Mouse (Mus musculus): Measurements from ENCODE around the gene Lrrc3. TPM values are rescaled to one million over a fixed set of nuclear protein-coding genes. Genes with fewer than 3 reads are reported as not detected.
A peak's percentile ranks its signal among the peaks of the same experiment; 100 is the strongest.

Gene Lrrc3
- polyA plus RNA-seq, 1 experiment = 5.6 TPM

- TF ChIP-seq CTCF (IDR thresholded peaks at IDR 0.05; ENCODE audit: low read depth, low read length) = no peak
- TF ChIP-seq POLR2A (IDR thresholded peaks at IDR 0.05; ENCODE audit: insufficient read depth, low read length) = no peak
- TF ChIP-seq EP300 (IDR thresholded peaks at IDR 0.05; ENCODE audit: insufficient read depth, low read depth, low read length) = no peak
- H3K27ac ChIP-seq (ENCODE audit: insufficient read depth, low read length) = no peak overlapping the region
These were observed 38.1 kb downstream of the Lrrc3 start for GRCm38 (mm10) chr10:77864067-77864761.

GRCm38 (mm10) chr10:77861675-77862074 is 40.7 kb downstream of the Lrrc3 start, which contains the start of gene Gm3285:
Gene Gm3285, plus strand, starts transcription at chr10:77861975.
- Histone ChIP-seq H3K4me3 (ENCODE audit: low read depth, low read length) (no peak within 1 kb of the TSS), H3K9ac (ENCODE audit: low read depth, poor library complexity, severe bottlenecking) (no peak within 1 kb of the TSS), H3K27me3 (ENCODE audit: control insufficient read depth, insufficient read depth, low read length, poor library complexity, severe bottlenecking) (no peaks in the 10 kb centered on the region), H3K36me3 (ENCODE audit: control insufficient read depth, insufficient read depth, low read length, poor library complexity, severe bottlenecking) (no peaks in the 10 kb centered on the region), H3K4me1 (ENCODE audit: control insufficient read depth, insufficient read depth, low read length) (no peaks in the 10 kb centered on the region), H3K9me3 (replicated peaks; ENCODE audit: control insufficient read depth, insufficient read depth, low read length, poor library complexity, severe bottlenecking) (no peaks in the 10 kb centered on the region), H3K27ac (ENCODE audit: insufficient read depth, low read length) (no peak within 1 kb of the TSS)
- TF ChIP-seq EP300 (IDR thresholded peaks at IDR 0.05; ENCODE audit: insufficient read depth, low read depth, low read length) (no peak), POLR2A (IDR thresholded peaks at IDR 0.05; ENCODE audit: insufficient read depth, low read length) (no peak), CTCF (IDR thresholded peaks at IDR 0.05; ENCODE audit: low read depth, low read length) (no peak)

More at GRCm38 (mm10) chr10:77864067-77864761, 38.1 kb downstream of the Lrrc3 start:
- no peaks in the 10 kb centered on the region for H3K9me3 ChIP-seq (replicated peaks; ENCODE audit: control insufficient read depth, insufficient read depth, low read length, poor library complexity, severe bottlenecking)
- H3K36me3 ChIP-seq (ENCODE audit: control insufficient read depth, insufficient read depth, low read length, poor library complexity, severe bottlenecking) = no peaks in the 10 kb centered on the region
- no peaks in the 10 kb centered on the region for H3K4me1 ChIP-seq (ENCODE audit: control insufficient read depth, insufficient read depth, low read length)
- H3K4me3 ChIP-seq (ENCODE audit: low read depth, low read length) = peak overlapping the region; percentile 69
- no peaks in the 10 kb centered on the region for H3K27me3 ChIP-seq (ENCODE audit: control insufficient read depth, insufficient read depth, low read length, poor library complexity, severe bottlenecking)
- peak overlapping the region; percentile 21; the same call in 1 of the 2 replicates for H3K9ac ChIP-seq (ENCODE audit: low read depth, poor library complexity, severe bottlenecking)

- no peak for TF ChIP-seq EP300 (IDR thresholded peaks at IDR 0.05; ENCODE audit: insufficient read depth, low read depth, low read length)
- no peaks in the 10 kb centered on the region for H3K4me1 ChIP-seq (ENCODE audit: control insufficient read depth, insufficient read depth, low read length)
- no peaks in the 10 kb centered on the region for H3K9me3 ChIP-seq (replicated peaks; ENCODE audit: control insufficient read depth, insufficient read depth, low read length, poor library complexity, severe bottlenecking)
- no peak within 1 kb of the TSS for H3K4me3 ChIP-seq (ENCODE audit: low read depth, low read length)
- H3K36me3 ChIP-seq (ENCODE audit: control insufficient read depth, insufficient read depth, low read length, poor library complexity, severe bottlenecking) = no peaks in the 10 kb centered on the region
- no peak within 1 kb of the TSS for H3K9ac ChIP-seq (ENCODE audit: low read depth, poor library complexity, severe bottlenecking)
- H3K27me3 ChIP-seq (ENCODE audit: control insufficient read depth, insufficient read depth, low read length, poor library complexity, severe bottlenecking) = no peaks in the 10 kb centered on the region
- H3K27ac ChIP-seq (ENCODE audit: insufficient read depth, low read length) = no peak within 1 kb of the TSS
These were observed 49.8 kb downstream of the Lrrc3 start, which contains the start of gene Gm10318 for GRCm38 (mm10) chr10:77852559-77852958. Gene Gm10318, plus strand, starts transcription at chr10:77852859.

Other genes starting within 250 kb of the Lrrc3 start
- 0.91 and 1.2 TPM in 2 replicates for gene Tspear, start 216.0 kb downstream of the Lrrc3 start, polyA plus RNA-seq (2011; ENCODE audit: insufficient read depth, insufficient read length, low read depth, missing spikeins)
- gene Gm19402, start 211.8 kb downstream of the Lrrc3 start, polyA plus RNA-seq (2011; ENCODE audit: insufficient read depth, insufficient read length, low read depth, missing spikeins) = not detected in 2 replicates
- gene Gm9508, start 205.3 kb downstream of the Lrrc3 start, polyA plus RNA-seq (2011; ENCODE audit: insufficient read depth, insufficient read length, low read depth, missing spikeins) = not detected in 2 replicates
- not detected in 2 replicates for gene Gm10272, start 195.9 kb downstream of the Lrrc3 start, polyA plus RNA-seq (2011; ENCODE audit: insufficient read depth, insufficient read length, low read depth, missing spikeins)
- gene Gm10024, start 191.1 kb downstream of the Lrrc3 start, polyA plus RNA-seq (2011; ENCODE audit: insufficient read depth, insufficient read length, low read depth, missing spikeins) = not detected in 2 replicates
- not detected in 2 replicates for gene Gm10142, start 186.7 kb downstream of the Lrrc3 start, polyA plus RNA-seq (2011; ENCODE audit: insufficient read depth, insufficient read length, low read depth, missing spikeins)
- gene Krtap12-1, start 181.9 kb downstream of the Lrrc3 start, polyA plus RNA-seq (2011; ENCODE audit: insufficient read depth, insufficient read length, low read depth, missing spikeins) = not detected in 2 replicates
- gene Gm10100, start 176.1 kb downstream of the Lrrc3 start, polyA plus RNA-seq (2011; ENCODE audit: insufficient read depth, insufficient read length, low read depth, missing spikeins) = not detected in 2 replicates
- not detected in 2 replicates for gene Gm18596, start 159.9 kb downstream of the Lrrc3 start, polyA plus RNA-seq (2011; ENCODE audit: insufficient read depth, insufficient read length, low read depth, missing spikeins)
- gene Gm9736, start 151.2 kb downstream of the Lrrc3 start, polyA plus RNA-seq (2011; ENCODE audit: insufficient read depth, insufficient read length, low read depth, missing spikeins) = not detected in 2 replicates
- gene Gm3233, start 142.9 kb downstream of the Lrrc3 start, polyA plus RNA-seq (2011; ENCODE audit: insufficient read depth, insufficient read length, low read depth, missing spikeins) = not detected in 2 replicates
- gene Gm3238, start 131.2 kb downstream of the Lrrc3 start, polyA plus RNA-seq (2011; ENCODE audit: insufficient read depth, insufficient read length, low read depth, missing spikeins) = not detected in 2 replicates
- gene Gm7138, start 125.6 kb downstream of the Lrrc3 start, polyA plus RNA-seq (2011; ENCODE audit: insufficient read depth, insufficient read length, low read depth, missing spikeins) = not detected in 2 replicates
- not detected in 2 replicates for gene Gm3250, start 120.0 kb downstream of the Lrrc3 start, polyA plus RNA-seq (2011; ENCODE audit: insufficient read depth, insufficient read length, low read depth, missing spikeins)
- gene Gm7137, start 114.3 kb downstream of the Lrrc3 start, polyA plus RNA-seq (2011; ENCODE audit: insufficient read depth, insufficient read length, low read depth, missing spikeins) = not detected in 2 replicates
- gene Gm9639, start 107.5 kb downstream of the Lrrc3 start, polyA plus RNA-seq (2011; ENCODE audit: insufficient read depth, insufficient read length, low read depth, missing spikeins) = not detected in 2 replicates
- not detected in 2 replicates for gene Gm19668, start 103.4 kb downstream of the Lrrc3 start, polyA plus RNA-seq (2011; ENCODE audit: insufficient read depth, insufficient read length, low read depth, missing spikeins)
- not detected in 2 replicates for gene Gm9507, start 90.7 kb downstream of the Lrrc3 start, polyA plus RNA-seq (2011; ENCODE audit: insufficient read depth, insufficient read length, low read depth, missing spikeins)
- gene Gm2696, start 87.9 kb downstream of the Lrrc3 start, polyA plus RNA-seq (2011; ENCODE audit: insufficient read depth, insufficient read length, low read depth, missing spikeins) = not detected in 2 replicates
- gene Krtap10-4, start 75.4 kb downstream of the Lrrc3 start, polyA plus RNA-seq (2011; ENCODE audit: insufficient read depth, insufficient read length, low read depth, missing spikeins) = not detected in 2 replicates
- gene Krtap10-10, start 66.6 kb downstream of the Lrrc3 start, polyA plus RNA-seq (2011; ENCODE audit: insufficient read depth, insufficient read length, low read depth, missing spikeins) = not detected in 2 replicates
- not detected in 2 replicates for gene Gm36176, start 55.7 kb downstream of the Lrrc3 start, polyA plus RNA-seq (2011; ENCODE audit: insufficient read depth, insufficient read length, low read depth, missing spikeins)
- gene Gm10318, start 49.7 kb downstream of the Lrrc3 start, polyA plus RNA-seq (2011; ENCODE audit: insufficient read depth, insufficient read length, low read depth, missing spikeins) = not detected in 2 replicates
- gene Gm3285, start 40.6 kb downstream of the Lrrc3 start, polyA plus RNA-seq (2011; ENCODE audit: insufficient read depth, insufficient read length, low read depth, missing spikeins) = not detected in 2 replicates
- gene Trpm2, start 68.0 kb upstream of the Lrrc3 start, polyA plus RNA-seq (2011; ENCODE audit: insufficient read depth, insufficient read length, low read depth, missing spikeins) = 0.07 TPM in 1 of 2 replicates, not detected in the other
- gene 1810043G02Rik, start 76.0 kb upstream of the Lrrc3 start, polyA plus RNA-seq (2011; ENCODE audit: insufficient read depth, insufficient read length, low read depth, missing spikeins) = 4.2 and 4.7 TPM in 2 replicates
- gene Pfkl, start 107.5 kb upstream of the Lrrc3 start, polyA plus RNA-seq (2011; ENCODE audit: insufficient read depth, insufficient read length, low read depth, missing spikeins) = 100 and 102 TPM in 2 replicates
- 175 and 179 TPM in 2 replicates for gene Dnmt3l, start 139.4 kb upstream of the Lrrc3 start, polyA plus RNA-seq (2011; ENCODE audit: insufficient read depth, insufficient read length, low read depth, missing spikeins)
- 20.9 and 23.5 TPM in 2 replicates for gene Aire, start 141.1 kb upstream of the Lrrc3 start, polyA plus RNA-seq (2011; ENCODE audit: insufficient read depth, insufficient read length, low read depth, missing spikeins)
- 12.7 and 13.5 TPM in 2 replicates for gene Icosl, start 166.8 kb upstream of the Lrrc3 start, polyA plus RNA-seq (2011; ENCODE audit: insufficient read depth, insufficient read length, low read depth, missing spikeins)